Mouse (Mus musculus): ENCODE measurements around the gene Mief2. TPM values are rescaled to one million over a fixed set of nuclear protein-coding genes. Genes with fewer than 3 reads are reported as not detected.

The Mief2 gene
- polyA plus RNA-seq, 1 experiment from 2014 or later, result 16.7 TPM

GRCm38 (mm10) chr11:60777801-60778370 lies 49.7 kb downstream of the Mief2 start:
- H3K4me3 ChIP-seq (ENCODE audit: low read depth, low read length), result peak overlapping the region; percentile 85
- WGBS, result 25% methylated on average over 16 of the region's 16 CpGs

DNA sequence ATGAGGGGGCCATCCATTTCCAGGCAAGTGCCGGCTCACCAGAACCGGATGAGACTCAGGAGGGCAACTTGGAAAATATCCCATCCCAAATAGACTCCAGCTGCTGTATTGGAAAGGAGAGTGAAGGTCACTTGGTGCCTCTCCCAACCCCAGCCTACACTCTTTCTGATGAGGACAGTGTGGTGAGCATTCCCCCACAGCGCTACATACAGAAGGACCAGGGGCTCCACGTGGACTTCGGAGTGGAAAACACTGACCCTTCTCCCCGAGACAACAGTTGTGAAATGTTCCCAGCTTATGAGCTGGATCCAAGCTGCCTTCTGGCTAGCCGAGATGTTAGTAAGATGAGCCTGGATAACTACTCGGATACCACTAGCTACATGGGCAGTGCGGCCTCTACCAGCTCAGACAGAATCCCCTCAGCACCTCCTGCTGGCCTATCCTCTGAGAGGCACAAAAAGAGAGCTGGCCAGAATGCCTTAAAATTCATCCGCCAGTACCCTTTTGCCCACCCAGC lies 51.5 kb downstream of the Mief2 start:
- Histone ChIP-seq H3K36me3 (ENCODE audit: control insufficient read depth, insufficient read depth, low read length) (peaks cover 2% of the 10 kb centered on the region; the same call in 1 of the 2 replicates), H3K9ac (ENCODE audit: low read length) (no peak overlapping the region), H3K4me1 (ENCODE audit: control insufficient read depth, insufficient read depth, low read length) (peaks cover 40% of the 10 kb centered on the region)

More at GRCm38 (mm10) chr11:60777801-60778370, 49.7 kb downstream of the Mief2 start:
- Histone ChIP-seq H3K27ac (ENCODE audit: low read depth, low read length) (no peak overlapping the region), H3K4me1 (ENCODE audit: control insufficient read depth, insufficient read depth, low read length) (peaks cover 40% of the 10 kb centered on the region), H3K36me3 (ENCODE audit: control insufficient read depth, insufficient read depth, low read length) (0 out of 2 replicates have a peak, but pooled peaks cover 2% of the 10 kb centered on the region), H3K9me3 (ENCODE audit: control insufficient read depth, low read length) (no peaks in the 10 kb centered on the region), H3K27me3 (ENCODE audit: control insufficient read depth, insufficient read depth, low read length) (no peaks in the 10 kb centered on the region), H3K4me2 (ENCODE audit: low read depth) (peak overlapping the region; percentile 65), H3K9ac (ENCODE audit: low read length) (peak overlapping the region; percentile 82)
- no peak for DNase-seq (ENCODE audit: low spot score)
- no peak for ATAC-seq (ENCODE audit: insufficient read depth, low FRiP score, low TSS enrichment)

More for the DNA sequence above, 51.5 kb downstream of the Mief2 start:
- Histone ChIP-seq H3K27me3 (ENCODE audit: control insufficient read depth, insufficient read depth, low read length) (no peaks in the 10 kb centered on the region), H3K9me3 (ENCODE audit: control insufficient read depth, low read length) (no peaks in the 10 kb centered on the region), H3K27ac (ENCODE audit: low read depth, low read length) (no peak overlapping the region), H3K4me2 (ENCODE audit: low read depth) (no peak overlapping the region), H3K4me3 (ENCODE audit: low read depth, low read length) (no peak overlapping the region)
- no peak for DNase-seq (ENCODE audit: low spot score)
- no peak for ATAC-seq (ENCODE audit: insufficient read depth, low FRiP score, low TSS enrichment)
- WGBS, result 89% methylated on average over 10 of the region's 10 CpGs

Small RNA genes lying within 50 kb of the gene (microRNA-seq; reads per million reads assigned to microRNA genes)
- 1.6 reads per million for gene Mir5100

Other genes with a start within 250 kb of the Mief2 start
- gene Alkbh5, start 192.0 kb upstream of the Mief2 start, polyA plus RNA-seq (2014; fragmentation: Nextera tagmentation; extraction: Ambion mirVana), result 29.7 and 31.5 TPM in 2 replicates
- 98.5 and 111 TPM in 2 replicates for gene Llgl1, start 28.7 kb upstream of the Mief2 start, polyA plus RNA-seq (2014; fragmentation: Nextera tagmentation; extraction: Ambion mirVana)
- gene Flii, start 1.1 kb upstream of the Mief2 start, polyA plus RNA-seq (2014; fragmentation: Nextera tagmentation; extraction: Ambion mirVana), result 66.4 and 75.1 TPM in 2 replicates
- 16.1 and 17.1 TPM in 2 replicates for gene Top3a, start 49.0 kb downstream of the Mief2 start, polyA plus RNA-seq (2014; fragmentation: Nextera tagmentation; extraction: Ambion mirVana)
- gene Smcr8, start 49.1 kb downstream of the Mief2 start, polyA plus RNA-seq (2014; fragmentation: Nextera tagmentation; extraction: Ambion mirVana), result 10.1 and 10.2 TPM in 2 replicates
- gene Shmt1, start 83.3 kb downstream of the Mief2 start, polyA plus RNA-seq (2014; fragmentation: Nextera tagmentation; extraction: Ambion mirVana), result 42.0 and 44.0 TPM in 2 replicates
- 23.5 and 24.3 TPM in 2 replicates for gene Dhrs7b, start 102.2 kb downstream of the Mief2 start, polyA plus RNA-seq (2014; fragmentation: Nextera tagmentation; extraction: Ambion mirVana)
- 63.7 and 64.7 TPM in 2 replicates for gene Tmem11, start 150.9 kb downstream of the Mief2 start, polyA plus RNA-seq (2014; fragmentation: Nextera tagmentation; extraction: Ambion mirVana)
- 26.1 and 29.7 TPM in 2 replicates for gene Natd1, start 186.4 kb downstream of the Mief2 start, polyA plus RNA-seq (2014; fragmentation: Nextera tagmentation; extraction: Ambion mirVana)
- gene Map2k3, start 203.6 kb downstream of the Mief2 start, polyA plus RNA-seq (2014; fragmentation: Nextera tagmentation; extraction: Ambion mirVana), result 48.3 and 52.2 TPM in 2 replicates

All from neural tube, embryonic 11.5 days (tissue).